Mouse (Mus musculus) hindlimb bud, embryonic 11.5 days (tissue): ENCODE measurements around the gene Slc22a2.

ENCODE experiments used
- DNase-seq: peaks from one replicate; pipeline ENCODE4 v3.0.0-alpha.2; 2012; ENCODE audit warnings: low read depth, low spot score; ENCODE audit errors: extremely low spot score

Gene Slc22a2

DNA sequence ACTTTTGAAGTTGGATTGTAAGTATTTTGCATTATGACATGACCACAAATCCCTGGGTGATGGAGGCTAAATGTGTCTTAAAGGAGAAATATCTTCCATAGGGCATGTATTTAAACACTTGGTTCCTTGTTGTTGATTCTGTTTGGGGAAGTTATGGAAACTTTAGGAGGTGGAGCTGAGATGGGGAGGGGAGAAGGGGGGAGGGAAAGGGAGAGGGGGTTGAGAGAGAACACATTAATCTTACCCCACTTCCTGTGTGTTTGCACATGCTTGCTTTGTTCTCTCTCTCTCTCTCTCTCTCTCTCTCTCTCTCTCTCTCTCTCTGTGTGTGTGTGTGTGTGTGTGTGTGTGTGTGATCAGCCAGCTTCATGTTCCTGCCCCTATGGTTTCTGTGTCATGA lies 93.2 kb downstream of the Slc22a2 start:
- no peak for DNase-seq
